ENCODE assay signal across 22 mouse cellular contexts in the genomic region with DNA sequence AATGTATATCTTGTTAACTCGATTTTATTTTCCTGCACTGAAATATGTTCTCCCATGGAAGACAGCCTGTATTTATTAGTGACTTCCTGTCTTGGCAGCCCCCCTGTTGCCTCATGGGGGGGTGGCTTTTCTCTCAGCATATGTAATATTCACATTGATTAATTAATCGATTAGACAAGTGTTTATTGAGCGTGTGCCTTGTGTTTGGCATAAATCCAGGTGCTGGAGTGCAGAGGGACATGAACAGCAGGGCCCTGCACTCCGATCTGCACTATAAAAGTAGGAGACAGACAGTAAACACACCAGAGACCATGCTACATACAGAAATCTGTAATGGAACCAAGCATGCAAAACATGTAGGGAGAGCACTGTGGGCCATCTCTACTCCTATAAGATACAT.
DNase-seq lines count a peak whose midpoint lies in the region; ATAC-seq and TF ChIP-seq lines count a peak whose summit lies in the region.
"Had no signal": no experiment of that assay in that cellular context is flagged by ENCODE, and none has a peak within 500 bp of the region (broad histone marks: within the 10 kb centered on the region; RNA-seq: fewer than 3 reads in every experiment).

No protein-coding gene starts in this region.

- no peak overlapping the region for H3K9ac ChIP-seq in liver, adult 2 months (ENCODE audit: low read depth, low read length)
- H3K9ac ChIP-seq in lung, embryonic 14.5 days: no peak overlapping the region
- H3K9ac ChIP-seq in lung, embryonic 16.5 days (ENCODE audit: low read length): no peak overlapping the region
- no peak overlapping the region for H3K9ac ChIP-seq in neural tube, embryonic 15.5 days (replicated peaks)

- H3K36me3 ChIP-seq in liver, adult 2 months (ENCODE audit: control insufficient read depth, insufficient read depth, low read length): no peaks in the 10 kb centered on the region
- H3K36me3 ChIP-seq in lung, embryonic 14.5 days (ENCODE audit: insufficient read depth): no peaks in the 10 kb centered on the region
- no peaks in the 10 kb centered on the region for H3K36me3 ChIP-seq in lung, embryonic 16.5 days (ENCODE audit: control insufficient read depth, insufficient read depth, low read length)
- H3K36me3 ChIP-seq in neural tube, embryonic 15.5 days: no peaks in the 10 kb centered on the region
- H3K36me3 ChIP-seq: G1E had no signal

- peak; percentile 14 for DNase-seq in liver, adult 2 months (ENCODE audit: extremely low read depth, low read depth, low spot score)
- no peak for DNase-seq in liver
- peak; percentile 52 for DNase-seq in lung, embryonic 14.5 days
- DNase-seq in lung, postnatal 14 days: no peak
- no peak for DNase-seq in lung, postnatal 25 days (ENCODE audit: low spot score)
- DNase-seq in neural tube, embryonic 10.5 days (ENCODE audit: extremely low spot score, low spot score): no peak
- DNase-seq: adrenal gland, adult 2 months; adrenal gland, adult 8-10 months; adrenal gland, postnatal 10 days; adrenal gland, postnatal 14 days; adrenal gland, postnatal 25 days; adrenal gland, postnatal 36 days; B cell, adult 2 months; cerebellum, adult 11 months; cerebellum, adult 11-12 months had no signal

- no peak overlapping the region for H3K27ac ChIP-seq in liver, adult 2 months (replicated peaks; ENCODE audit: insufficient read depth, low read depth, low read length)
- H3K27ac ChIP-seq in lung, embryonic 14.5 days (ENCODE audit: low read depth): no peak overlapping the region
- H3K27ac ChIP-seq in lung, embryonic 16.5 days (ENCODE audit: low read length): no peak overlapping the region
- no peak overlapping the region for H3K27ac ChIP-seq in neural tube, embryonic 15.5 days (replicated peaks)

- H3K27me3 ChIP-seq in liver, adult 2 months (ENCODE audit: control insufficient read depth, insufficient read depth, low read length): no peaks in the 10 kb centered on the region
- H3K27me3 ChIP-seq in lung, embryonic 14.5 days (ENCODE audit: insufficient read depth, low read length): no peaks in the 10 kb centered on the region
- H3K27me3 ChIP-seq in lung, embryonic 16.5 days (ENCODE audit: control insufficient read depth, insufficient read depth, low read depth, low read length): no peaks in the 10 kb centered on the region
- H3K27me3 ChIP-seq in neural tube, embryonic 15.5 days (replicated peaks): no peaks in the 10 kb centered on the region
- H3K27me3 ChIP-seq: CH12.LX, Patski had no signal

- no peak for TF ChIP-seq POLR2A in liver, adult 2 months (IDR thresholded peaks at IDR 0.05; ENCODE audit: extremely low read depth, insufficient read depth, low read length)

- WGBS in liver, adult 2 months: 57% methylated on average over 4 of the region's 4 CpGs
- 35% methylated on average over 4 of the region's 4 CpGs for WGBS in lung, embryonic 14.5 days
- 36% methylated on average over 4 of the region's 4 CpGs for WGBS in lung, embryonic 16.5 days
- whole genome bisulfite sequencing in neural tube, embryonic 15.5 days: 55% methylated on average over 4 of the region's 4 CpGs

- ATAC-seq in lung, embryonic 14.5 days (ENCODE audit: insufficient read depth): peak; percentile 68; the same call in 1 of the 2 replicates
- ATAC-seq in lung, embryonic 16.5 days (ENCODE audit: low read depth): 0 out of 2 replicates have a peak, but pooled peaks have one; percentile 7
- peak; percentile 35; the same call in 1 of the 2 replicates for ATAC-seq in neural tube, embryonic 15.5 days (ENCODE audit: low FRiP score)
- ATAC-seq: activated CD4-positive, CD25-positive, alpha-beta regulatory T cell, adult 4 months; CD4-positive, CD25-positive, alpha-beta regulatory T cell, adult 4 months; Patski had no signal

- H3K4me3 ChIP-seq in liver, adult 2 months (ENCODE audit: insufficient read depth, low read depth, low read length): no peak overlapping the region
- H3K4me3 ChIP-seq in lung, embryonic 14.5 days (ENCODE audit: low read depth, low read length): no peak overlapping the region
- no peak overlapping the region for H3K4me3 ChIP-seq in lung, embryonic 16.5 days (ENCODE audit: low read length)
- H3K4me3 ChIP-seq in neural tube, embryonic 15.5 days (replicated peaks): no peak overlapping the region

- no peaks in the 10 kb centered on the region for H3K9me3 ChIP-seq in lung, embryonic 14.5 days (ENCODE audit: low read depth, low read length)
- no peaks in the 10 kb centered on the region for H3K9me3 ChIP-seq in lung, embryonic 16.5 days (ENCODE audit: control insufficient read depth, low read length)
- no peaks in the 10 kb centered on the region for H3K9me3 ChIP-seq in neural tube, embryonic 15.5 days (replicated peaks)
- H3K9me3 ChIP-seq: G1E had no signal

- H3K4me1 ChIP-seq in liver, adult 2 months (ENCODE audit: control insufficient read depth, insufficient read depth, low read length): no peaks in the 10 kb centered on the region; the same call in 1 of the 2 replicates
- H3K4me1 ChIP-seq in lung, embryonic 14.5 days (ENCODE audit: insufficient read depth): 0 out of 2 replicates have a peak, but pooled peaks cover 4% of the 10 kb centered on the region
- no peaks in the 10 kb centered on the region for H3K4me1 ChIP-seq in lung, embryonic 16.5 days (replicated peaks; ENCODE audit: control insufficient read depth, insufficient read depth, low read length)
- 0 out of 2 replicates have a peak, but pooled peaks cover 3% of the 10 kb centered on the region for H3K4me1 ChIP-seq in neural tube, embryonic 15.5 days

- no peak for TF ChIP-seq CTCF in liver, adult 2 months (IDR thresholded peaks at IDR 0.05; ENCODE audit: low read depth, low read length)
- no peak for TF ChIP-seq CTCF in lung, embryonic 14.5 days (IDR thresholded peaks at IDR 0.05; ENCODE audit: low read depth)

- H3K79me2 ChIP-seq in liver, adult 2 months (ENCODE audit: control insufficient read depth, insufficient read depth, low read length): no peaks in the 10 kb centered on the region

- H3K4me2 ChIP-seq in lung, embryonic 14.5 days: no peak overlapping the region
- no peak overlapping the region for H3K4me2 ChIP-seq in lung, embryonic 16.5 days (ENCODE audit: low read depth, low read length)
- H3K4me2 ChIP-seq in neural tube, embryonic 15.5 days: no peak overlapping the region

Comparison
In these comparisons a context has a peak if more than half of its experiments do, and no peak if none do; other contexts are left out.
1. DNase-seq: peak in liver, adult 2 months (single experiment) and lung, embryonic 14.5 days (single experiment); none in liver (single experiment), lung, postnatal 14 days (single experiment), lung, postnatal 25 days (single experiment) and neural tube, embryonic 10.5 days (single experiment).
2. ATAC-seq: peak in every context shown above with its lines; median percentile 68 in lung, embryonic 14.5 days; 35 in neural tube, embryonic 15.5 days; 7 in lung, embryonic 16.5 days.